Mouse (Mus musculus): Measurements from ENCODE around the gene Taf8.
A peak's percentile ranks its signal among the peaks of the same experiment; 100 is the strongest.

Gene Taf8

DNA sequence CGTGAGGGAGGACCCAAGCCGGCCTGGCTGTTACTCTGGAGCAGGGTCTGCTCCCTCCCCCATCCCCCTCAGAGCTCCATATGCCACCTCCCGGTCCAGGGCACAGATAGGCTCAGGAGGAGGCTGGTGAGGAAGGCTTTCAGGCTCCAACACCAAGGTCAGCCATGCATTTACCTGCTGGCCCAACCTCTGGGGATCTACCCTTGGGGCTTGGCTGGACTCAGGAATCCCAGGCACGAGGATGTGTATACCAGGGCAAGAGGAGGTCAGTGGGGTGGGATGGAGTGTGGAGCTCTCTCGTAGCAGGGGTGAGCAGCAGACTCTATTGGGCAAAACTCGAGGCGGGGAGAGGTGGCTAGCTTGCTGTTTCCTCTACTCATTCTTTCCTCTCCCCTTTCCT, 49.2 kb downstream of the Taf8 start:
- DNase-seq = no peak

DNA sequence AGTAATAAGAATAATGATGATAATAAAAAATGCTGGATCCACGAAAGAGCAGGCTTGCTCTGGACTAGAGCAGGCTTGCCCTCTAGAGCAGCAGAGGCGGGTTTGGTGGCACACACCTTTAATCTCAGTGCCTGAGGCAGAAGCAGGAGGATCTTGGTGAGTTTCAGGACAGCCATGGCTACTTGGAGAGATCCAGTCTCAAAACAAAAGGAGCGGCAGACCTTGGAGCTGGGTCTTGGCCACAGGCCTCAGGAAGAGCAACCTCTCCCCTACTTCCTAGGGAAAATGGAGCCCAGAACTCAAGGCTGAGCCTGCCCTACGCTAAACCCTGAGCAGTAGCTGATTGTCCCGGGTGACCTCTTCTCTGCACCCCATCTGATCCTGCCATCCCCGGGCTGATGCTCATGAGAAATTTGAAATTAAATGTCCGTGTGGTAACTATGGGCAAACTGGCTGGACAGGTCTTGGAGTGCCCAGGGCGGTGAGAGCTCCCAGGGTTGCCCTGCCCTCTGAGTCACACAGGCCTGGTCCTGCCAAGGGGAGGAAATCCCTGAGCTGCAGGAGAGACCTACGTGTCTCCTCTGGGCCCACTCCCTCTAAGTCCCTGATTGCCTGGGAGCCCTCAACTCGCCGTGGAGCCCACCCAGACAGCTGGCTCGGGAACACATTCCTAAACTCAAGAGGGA, 51.1 kb downstream of the Taf8 start:
- peak; percentile 81 for DNase-seq

- DNase-seq = no peak
Observed at GRCm38 (mm10) chr17:47450239-47450638, 51.9 kb downstream of the Taf8 start.

- no peak for DNase-seq
Observed at GRCm38 (mm10) chr17:47449432-47449831, 52.7 kb downstream of the Taf8 start.

DNA sequence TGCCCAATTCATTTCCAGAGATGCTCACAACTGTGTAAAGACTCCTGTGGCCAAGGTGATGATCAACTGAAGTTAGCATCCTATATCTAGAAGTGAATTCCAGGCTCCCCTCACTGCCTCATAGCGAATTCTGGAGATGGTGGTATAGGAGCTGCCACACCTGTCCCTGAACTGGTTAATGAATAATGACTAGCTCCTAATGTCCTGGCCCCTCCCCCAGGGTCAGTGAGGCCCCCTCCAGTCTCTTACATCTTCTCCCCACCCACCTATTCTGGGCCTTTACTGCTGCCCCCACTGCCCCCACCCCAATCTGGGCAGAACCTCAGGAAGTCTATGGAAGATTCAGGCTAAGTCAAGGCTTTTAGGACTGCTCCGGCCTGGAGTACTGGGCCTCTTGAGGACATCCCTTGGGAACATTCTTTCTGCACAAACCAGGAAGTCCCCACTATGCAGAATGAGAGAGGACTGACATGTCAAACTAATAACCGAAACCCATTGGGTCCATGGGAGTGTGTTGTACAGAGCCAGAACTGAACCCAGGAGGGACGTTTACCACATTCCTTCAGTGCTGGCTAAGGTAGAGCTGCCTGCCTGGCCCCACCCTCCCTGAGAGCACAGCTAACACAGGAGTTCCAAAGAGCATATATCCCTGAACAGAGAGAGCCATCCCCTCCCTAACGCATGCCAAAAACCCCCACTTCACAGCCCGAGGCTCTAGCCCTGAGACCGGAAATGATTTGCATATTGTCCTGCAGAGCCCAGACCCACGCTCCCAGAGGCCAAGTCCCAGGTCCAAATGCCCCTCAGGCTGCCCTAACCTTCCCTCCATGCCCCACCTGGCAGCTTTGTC, 53.3 kb downstream of the Taf8 start:
- DNase-seq = no peak

DNA sequence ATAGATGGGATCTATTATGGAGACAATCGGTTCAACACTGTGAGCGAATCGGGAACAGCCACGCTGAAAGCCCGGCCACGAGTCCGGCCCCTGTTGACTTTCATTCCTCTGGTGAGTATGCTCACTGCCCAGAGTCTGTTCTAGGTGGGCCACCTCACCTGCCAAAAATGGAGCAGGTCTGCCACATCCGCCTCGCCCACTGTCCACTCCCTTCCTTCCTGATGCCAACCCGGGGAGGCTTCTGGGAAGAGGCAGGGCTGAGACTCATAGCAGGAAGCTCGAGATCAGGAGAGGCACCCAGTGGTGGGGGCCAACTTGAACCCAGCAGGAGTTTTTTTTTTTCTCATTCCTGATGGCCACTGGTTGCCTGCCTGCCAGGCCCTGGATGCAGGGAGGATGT, 55.5 kb downstream of the Taf8 start:
- no peak for DNase-seq

DNA sequence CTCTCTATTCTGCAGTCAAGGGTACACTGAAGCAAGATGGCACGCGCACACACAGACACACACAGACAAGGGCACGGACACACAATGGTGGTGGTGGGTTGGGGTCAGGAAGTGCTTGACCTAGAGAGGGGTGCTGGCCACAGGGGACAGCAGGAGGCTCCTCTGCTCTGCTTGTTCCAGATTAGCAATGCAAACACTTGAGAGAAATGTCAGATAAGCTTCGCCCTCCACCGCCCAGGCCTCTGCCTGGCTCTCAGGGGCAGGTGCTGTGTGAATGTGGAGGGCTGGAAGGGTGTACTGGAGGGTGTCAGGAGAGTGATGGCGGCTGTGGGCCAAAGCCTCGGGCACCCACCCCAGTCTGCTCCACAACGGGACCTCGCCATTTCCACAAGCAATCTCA, 56.1 kb downstream of the Taf8 start:
- DNase-seq = no peak

- no peak for DNase-seq
Observed at GRCm38 (mm10) chr17:47445518-47445917, 56.6 kb downstream of the Taf8 start.

DNA sequence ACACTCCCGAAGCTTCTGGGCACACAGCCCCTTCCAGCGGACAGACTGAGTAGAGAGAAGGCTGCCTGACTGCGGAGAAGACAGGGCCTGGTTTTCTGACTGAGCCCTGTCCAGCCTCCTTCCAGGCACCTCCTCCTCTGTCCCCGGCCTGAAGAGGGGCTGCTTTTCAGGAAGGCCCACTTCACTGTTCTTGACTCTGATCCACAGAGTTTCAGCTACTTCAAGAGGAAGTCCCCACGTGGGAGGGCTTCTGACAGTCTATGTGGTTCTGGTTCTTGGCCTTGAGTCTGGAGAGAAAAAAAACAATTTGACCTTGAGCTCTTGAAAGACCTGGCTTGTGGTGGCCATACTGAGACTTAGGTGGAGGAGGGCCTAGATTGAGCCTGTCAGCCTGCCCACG, 58.0 kb downstream of the Taf8 start:
- DNase-seq = peak; percentile 69

- DNase-seq = peak; percentile 42
Observed at GRCm38 (mm10) chr17:47442271-47442670, 59.8 kb downstream of the Taf8 start.

GRCm38 (mm10) chr17:47441296-47442051, 60.6 kb downstream of the Taf8 start:
- no peak for DNase-seq

DNA sequence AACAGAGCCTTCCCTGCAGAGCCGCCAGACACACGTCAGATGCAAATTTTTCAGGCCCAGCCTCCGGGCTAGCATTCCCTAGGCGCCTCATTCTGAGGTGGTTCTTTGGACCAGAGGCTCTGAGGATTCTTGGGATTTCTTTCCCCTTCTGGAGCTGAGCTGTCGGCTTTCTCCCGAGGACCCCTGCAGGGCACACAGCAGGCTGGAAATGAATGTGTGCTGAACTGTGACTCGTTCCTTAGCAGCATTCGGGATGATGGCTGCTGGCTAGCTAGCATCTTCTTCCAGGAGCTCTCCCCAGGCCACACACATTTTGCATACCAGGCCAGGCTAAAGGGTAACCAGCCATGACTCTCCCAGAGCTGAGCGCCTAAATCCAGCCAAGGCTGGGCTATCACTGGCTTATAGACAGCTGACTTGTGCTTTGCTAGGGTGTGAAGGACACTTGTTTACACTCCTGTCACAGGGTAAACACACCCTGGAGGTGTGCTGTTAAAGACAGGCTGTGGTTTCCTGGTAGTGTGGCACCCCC, 61.7 kb downstream of the Taf8 start:
- no peak for DNase-seq

DNA sequence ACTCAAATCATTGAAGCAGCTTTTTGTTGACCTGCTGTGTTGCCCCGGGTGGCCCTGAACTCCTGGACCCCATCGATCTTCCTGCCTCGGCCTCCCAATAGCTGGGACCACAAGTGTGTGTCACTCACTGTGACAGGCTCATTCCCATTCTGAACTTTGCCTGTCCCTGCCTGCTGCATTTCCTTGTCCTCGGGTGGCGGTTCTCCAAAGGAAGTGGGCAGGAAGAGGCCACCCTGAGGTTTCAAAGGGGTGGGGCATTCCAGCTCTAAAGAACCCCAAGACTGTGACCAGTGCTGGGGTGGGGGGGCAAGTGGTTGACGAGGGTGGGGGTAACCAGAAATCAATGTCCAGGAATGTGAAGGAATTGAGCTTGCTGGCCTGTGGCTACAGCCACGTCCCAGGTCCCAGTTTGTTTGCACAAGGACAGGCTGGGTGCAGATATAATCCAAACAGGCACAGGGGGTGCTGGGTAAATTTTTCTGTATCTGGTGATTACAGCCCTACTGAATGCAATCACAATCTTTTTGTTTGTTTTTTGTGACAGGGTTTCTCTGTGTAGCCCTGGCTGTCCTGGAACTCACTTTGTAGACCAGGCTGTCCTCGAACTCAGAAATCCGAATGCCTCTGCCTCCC, 62.6 kb downstream of the Taf8 start:
- peak; percentile 70 for DNase-seq

DNA sequence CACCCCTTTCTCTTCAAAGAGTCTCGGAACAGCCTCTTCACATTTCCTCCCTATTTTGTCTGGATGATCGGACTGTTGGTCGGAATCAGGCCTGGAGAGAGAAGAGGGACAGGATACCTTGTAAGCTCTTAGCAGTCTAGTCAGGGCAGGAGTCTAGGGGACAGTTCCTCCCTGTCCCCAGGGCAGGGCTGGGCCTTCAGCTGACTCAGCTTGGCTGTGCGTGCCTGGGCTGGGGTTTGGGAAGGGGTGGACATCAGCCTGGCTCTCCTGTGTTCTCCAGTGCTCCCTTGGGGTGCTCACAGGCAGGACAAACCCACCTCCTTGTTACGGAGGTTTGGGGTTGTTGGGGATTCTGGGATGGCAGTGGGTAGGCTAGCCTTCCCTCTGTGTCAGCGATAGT, 63.5 kb downstream of the Taf8 start:
- DNase-seq = no peak

DNA sequence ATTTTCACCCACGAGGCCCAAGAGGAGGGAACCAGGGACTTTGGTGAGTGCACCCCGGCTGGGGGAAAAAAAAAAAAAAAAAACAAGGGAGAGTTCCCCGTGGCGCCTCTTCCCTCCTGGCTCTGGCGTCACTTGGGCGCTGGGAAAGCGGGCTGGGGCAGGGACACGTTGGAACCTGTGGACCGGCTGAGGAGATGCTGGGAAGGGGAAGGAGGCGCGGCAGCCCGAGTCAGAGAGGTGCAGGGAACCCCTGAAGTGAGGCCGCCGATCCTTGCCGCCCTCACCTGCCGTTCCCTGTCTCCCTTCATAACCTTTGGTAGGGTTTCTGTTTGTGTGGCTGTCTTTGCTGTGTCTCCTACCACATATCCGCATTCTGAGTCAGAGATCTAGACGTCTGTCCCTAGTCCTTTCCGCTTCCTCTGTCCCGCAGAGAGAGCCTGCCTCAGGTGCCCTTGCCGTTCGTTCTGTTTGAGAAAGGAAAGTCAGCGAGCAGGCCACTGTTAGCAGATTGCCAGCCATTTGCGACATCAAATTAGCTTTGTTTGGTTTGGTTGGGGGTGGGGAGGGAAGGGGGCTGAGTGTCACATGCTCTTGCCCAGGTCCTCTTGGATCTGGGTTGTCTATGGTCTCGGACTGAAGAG, 65.1 kb downstream of the Taf8 start, which contains the start of gene 1700001C19Rik:
TSS of gene 1700001C19Rik (minus strand) at position 470 of the 641 bp plus-strand sequence.
- no peak for DNase-seq

GRCm38 (mm10) chr17:47436156-47436906, 65.8 kb downstream of the Taf8 start, which contains the start of gene AI661453:
TSS of gene AI661453 (plus strand) at chr17:47436615.
- DNase-seq = peak; percentile 89

All from lung, postnatal 36 days (tissue).